Mouse (Mus musculus) liver, embryonic 11.5 days (tissue): ENCODE measurements around the gene Ulk2. TPM values are rescaled to one million over a fixed set of nuclear protein-coding genes. Genes with fewer than 3 reads are reported as not detected.

ENCODE experiments used
- ATAC-seq: fragments of 200-750 bp; cut with Nextera tagmentation; replicated peaks from 2 replicates; pipeline ENCODE4 v1.8.0; 2017; ENCODE audit warnings: moderate number of reproducible peaks, mild to moderate bottlenecking, moderate TSS enrichment, moderate library complexity; ENCODE audit not compliant: low FRiP score
- DNase-seq: peaks from one replicate; pipeline ENCODE4 v3.0.0-alpha.2; 2017; ENCODE audit warnings: low spot score
- H3K27ac ChIP-seq: fragments of 300-500 bp; sonication (generic); 2 replicates; pipeline ENCODE4 v1.5.1; 2014; ENCODE audit warnings: mild to moderate bottlenecking, low read depth, low read length, control low read depth
- H3K27me3 ChIP-seq: fragments of 300-500 bp; sonication (generic); replicated peaks from 2 replicates; pipeline ENCODE4 v1.6.1; 2014; ENCODE audit warnings: low read length, mixed read lengths; ENCODE audit not compliant: control insufficient read depth, insufficient read depth
- H3K36me3 ChIP-seq: fragments of 300-500 bp; sonication (generic); 2 replicates; pipeline ENCODE4 v1.6.1; 2014; ENCODE audit warnings: mild to moderate bottlenecking, low read length, moderate library complexity, mixed read lengths; ENCODE audit not compliant: control insufficient read depth, insufficient read depth
- H3K4me1 ChIP-seq: fragments of 300-500 bp; sonication (generic); replicated peaks from 2 replicates; pipeline ENCODE4 v1.6.1; 2014; ENCODE audit warnings: low read length, mixed read lengths; ENCODE audit not compliant: control insufficient read depth, insufficient read depth
- H3K4me2 ChIP-seq: fragments of 300-500 bp; sonication (generic); 2 replicates; pipeline ENCODE4 v1.6.1; 2014; ENCODE audit warnings: mild to moderate bottlenecking, control low read depth, moderate library complexity
- H3K4me3 ChIP-seq: fragments of 300-500 bp; sonication (generic); 2 replicates; pipeline ENCODE4 v1.5.1; 2014; ENCODE audit warnings: low read depth, low read length, control low read depth
- H3K9ac ChIP-seq: fragments of 300-500 bp; sonication (generic); 2 replicates; pipeline ENCODE4 v1.6.1; 2014; ENCODE audit warnings: low read depth, low read length, control low read depth
- H3K9me3 ChIP-seq: fragments of 300-500 bp; sonication (generic); 2 replicates; pipeline ENCODE4 v1.6.1; 2016; ENCODE audit warnings: low read length, inconsistent platforms, mixed read lengths; ENCODE audit not compliant: control insufficient read depth
- WGBS: fragments of 180-500 bp; shearing (Covaris S2); extraction: QIAGEN DNeasy Blood & Tissue Kit; methylation state at CpG from one replicate; pipeline ENCODE4 v1.1.7; 2014; 5-methylcytosine and 5-hydroxymethylcytosine counted together
- polyA plus RNA-seq: library from polyadenylated mRNA; unstranded; fragments of >200 nt; fragmentation: Nextera tagmentation; extraction: Ambion mirVana; gene quantifications from 2 replicates; pipeline ENCODE4 v1.2.1, GENCODE M21; 2014

Ulk2 gene
- polyA plus RNA-seq: 6.9 and 8.4 TPM in 2 replicates

DNA sequence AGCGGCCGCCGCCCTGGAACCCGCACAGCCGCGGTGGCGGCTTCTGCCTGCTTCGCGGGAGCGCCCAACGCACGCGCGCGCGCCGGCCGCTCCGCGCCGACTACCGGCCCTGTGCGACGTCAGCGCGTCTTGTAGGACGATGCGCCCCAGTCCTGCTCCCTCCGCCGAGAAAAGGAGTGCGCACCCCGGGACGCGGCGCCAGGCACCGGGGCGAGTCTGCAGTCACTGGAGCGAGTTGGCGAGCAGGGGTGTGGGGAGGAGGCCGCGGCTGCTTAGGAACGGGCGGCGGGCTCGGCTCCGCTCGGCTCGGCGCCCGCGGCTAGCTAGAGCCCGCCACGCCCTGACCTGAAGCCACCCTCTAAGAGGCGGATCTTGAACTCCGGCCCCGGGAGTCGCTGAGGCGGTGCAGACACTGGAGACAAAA is at the start of gene Ulk2:
Gene Ulk2 (minus strand): TSS at position 86 of the 424 bp plus-strand sequence.
- H3K4me2 ChIP-seq: peak within 1 kb of the TSS; percentile 75
- WGBS: under 1% methylated on average over 58 of the region's 58 CpGs
- peak; percentile 83 for ATAC-seq

DNA sequence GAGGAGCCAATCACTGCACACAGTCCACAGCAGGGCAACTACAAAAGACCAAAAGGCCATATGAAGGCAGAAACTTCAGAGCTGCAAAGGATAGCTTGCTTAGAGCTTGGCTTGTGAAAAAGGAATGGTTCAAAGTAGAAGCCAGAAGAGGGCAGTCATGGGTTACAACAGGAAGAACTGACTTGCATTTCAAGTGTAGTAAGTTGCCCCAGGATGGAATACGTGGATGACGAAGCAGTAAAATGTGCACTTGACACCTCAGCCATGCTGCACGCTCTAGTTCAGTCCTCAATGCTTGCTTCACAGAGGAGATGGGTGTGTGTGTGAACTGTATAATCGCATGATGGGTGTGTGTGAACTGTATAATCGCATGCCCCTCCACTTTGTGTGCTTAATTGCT is 27.3 kb upstream of the Ulk2 start:
- Histone ChIP-seq H3K27me3 (no peaks in the 10 kb centered on the region), H3K4me3 (no peak overlapping the region), H3K4me1 (no peaks in the 10 kb centered on the region), H3K36me3 (peaks cover 12% of the 10 kb centered on the region), H3K9me3 (no peaks in the 10 kb centered on the region), H3K4me2 (no peak overlapping the region), H3K9ac (no peak overlapping the region), H3K27ac (no peak overlapping the region)
- WGBS: 87% methylated on average over 5 of the region's 5 CpGs
- no peak for ATAC-seq
- DNase-seq: no peak

More for the DNA sequence above, at the start of gene Ulk2:
- peak within 1 kb of the TSS; percentile 86 for H3K27ac ChIP-seq
- no peaks in the 10 kb centered on the region; the same call in 1 of the 2 replicates for H3K4me1 ChIP-seq
- peak within 1 kb of the TSS; percentile 94 for H3K4me3 ChIP-seq
- peak; percentile 89 for DNase-seq
- no peaks in the 10 kb centered on the region for H3K36me3 ChIP-seq
- no peaks in the 10 kb centered on the region for H3K9me3 ChIP-seq
- H3K9ac ChIP-seq: peak within 1 kb of the TSS; percentile 82
- no peaks in the 10 kb centered on the region for H3K27me3 ChIP-seq

DNA sequence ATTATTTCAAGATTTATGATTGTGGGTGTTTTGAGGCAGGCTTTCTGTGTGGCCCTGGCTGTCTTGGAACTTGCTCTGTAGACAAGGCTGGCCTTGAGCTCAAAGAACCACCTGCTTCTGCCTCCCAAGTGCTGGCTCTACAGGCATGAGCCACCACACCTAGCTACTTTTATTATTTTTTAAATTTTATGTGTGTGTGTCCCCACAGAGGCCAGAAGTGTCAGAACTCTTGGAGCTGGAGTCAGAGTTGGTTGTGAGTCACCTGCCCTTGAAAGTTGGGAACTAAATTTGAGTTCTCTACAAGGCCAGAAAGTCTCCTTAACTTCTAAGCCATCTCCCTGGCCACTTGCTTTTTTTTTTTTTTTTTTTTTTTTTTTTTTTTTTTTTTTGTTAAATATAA is 25.0 kb upstream of the Ulk2 start:
- Histone ChIP-seq H3K9ac (no peak overlapping the region), H3K4me3 (no peak overlapping the region), H3K9me3 (no peaks in the 10 kb centered on the region), H3K27ac (no peak overlapping the region), H3K36me3 (peaks cover 18% of the 10 kb centered on the region), H3K4me1 (no peaks in the 10 kb centered on the region), H3K4me2 (no peak overlapping the region), H3K27me3 (no peaks in the 10 kb centered on the region)
- DNase-seq (no peak), ATAC-seq (no peak)

DNA sequence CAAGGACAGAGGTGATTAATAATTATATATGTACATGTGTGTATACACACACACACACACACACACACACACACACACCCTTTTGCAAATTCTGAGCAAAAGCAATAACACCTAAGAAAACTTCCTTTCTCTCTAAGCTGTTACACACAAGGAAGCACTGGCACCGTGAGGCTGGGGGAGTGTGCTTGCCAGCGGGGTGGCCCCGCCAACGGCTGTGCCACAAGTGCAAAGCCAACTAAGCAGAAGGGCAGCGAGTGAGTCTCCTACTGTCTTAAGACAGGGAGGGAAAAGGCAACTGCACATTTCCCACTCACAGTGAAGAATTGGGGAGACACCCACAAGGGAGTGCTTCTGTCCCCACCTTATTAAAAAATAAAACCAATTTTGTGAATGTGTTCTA is 17.0 kb upstream of the Ulk2 start:
- no peaks in the 10 kb centered on the region for H3K9me3 ChIP-seq
- WGBS: 96% methylated on average over 5 of the region's 5 CpGs
- H3K27ac ChIP-seq: no peak overlapping the region
- no peak overlapping the region for H3K4me2 ChIP-seq
- no peaks in the 10 kb centered on the region for H3K4me1 ChIP-seq
- DNase-seq (no peak), ATAC-seq (no peak)
- H3K36me3 ChIP-seq: peaks cover 23% of the 10 kb centered on the region
- no peak overlapping the region for H3K4me3 ChIP-seq
- H3K27me3 ChIP-seq: no peaks in the 10 kb centered on the region
- H3K9ac ChIP-seq: no peak overlapping the region

DNA sequence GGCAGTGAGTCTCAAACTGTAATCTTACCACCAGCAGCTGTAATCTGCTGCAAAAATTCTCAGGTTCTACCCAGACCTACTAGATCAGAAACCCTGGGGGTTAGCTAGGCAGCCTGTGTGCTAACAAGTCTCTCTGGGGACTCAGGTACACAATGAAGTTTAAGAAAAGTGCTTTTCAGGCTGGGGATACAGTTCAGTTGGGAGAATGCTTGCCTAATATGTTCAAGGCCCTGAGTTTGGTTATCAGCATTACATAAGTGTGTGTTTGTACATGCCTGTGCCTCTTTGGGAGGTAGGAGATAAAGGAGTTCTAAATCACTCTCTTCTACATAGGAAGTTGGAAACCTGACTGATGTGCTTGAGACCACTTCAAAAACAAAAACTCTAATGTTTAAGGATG is 12.0 kb upstream of the Ulk2 start:
- no peak overlapping the region for H3K4me2 ChIP-seq
- H3K9ac ChIP-seq: no peak overlapping the region
- no peaks in the 10 kb centered on the region for H3K9me3 ChIP-seq
- no peak overlapping the region for H3K27ac ChIP-seq
- no peaks in the 10 kb centered on the region for H3K4me1 ChIP-seq
- no peaks in the 10 kb centered on the region for H3K27me3 ChIP-seq
- no peak for DNase-seq
- H3K36me3 ChIP-seq: peaks cover 3% of the 10 kb centered on the region
- no peak for ATAC-seq
- H3K4me3 ChIP-seq: no peak overlapping the region

DNA sequence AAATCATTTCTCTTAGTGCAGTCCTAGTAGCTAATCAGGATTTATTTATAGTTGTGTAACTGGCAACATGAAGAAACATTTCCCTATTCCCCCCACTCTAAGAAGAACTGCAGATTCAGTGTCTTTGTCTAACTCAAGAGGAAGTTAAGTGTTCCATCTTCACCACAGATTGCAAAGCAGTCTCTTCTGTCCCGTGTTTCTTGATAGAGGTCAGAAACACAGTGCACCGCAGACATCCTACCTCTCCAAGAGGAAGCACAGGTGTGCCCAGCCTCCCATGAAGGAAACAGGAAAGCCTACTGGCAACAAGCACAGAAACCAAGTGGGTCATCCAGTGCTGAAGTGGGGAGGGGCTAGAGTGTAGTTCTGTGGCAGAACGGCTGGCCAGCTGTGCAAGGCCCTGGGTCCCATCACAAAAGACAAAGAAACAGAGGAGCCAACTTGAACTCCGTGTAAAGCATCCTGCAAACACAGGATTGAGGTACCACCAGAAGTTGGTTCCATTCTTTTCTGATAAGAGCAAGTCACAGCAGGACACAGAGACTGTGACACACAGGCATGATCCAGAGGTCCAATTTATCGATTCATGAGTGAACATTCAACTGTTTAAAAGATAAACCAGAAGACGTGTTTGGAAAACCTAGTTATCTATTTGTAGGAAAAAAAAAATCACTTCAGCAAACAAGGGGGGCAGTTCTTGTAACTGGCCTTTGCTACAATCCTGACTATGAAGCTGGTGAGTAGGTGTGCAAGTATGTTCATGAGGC is 7.1 kb upstream of the Ulk2 start:
- no peaks in the 10 kb centered on the region for H3K9me3 ChIP-seq
- H3K4me1 ChIP-seq: no peaks in the 10 kb centered on the region
- ATAC-seq (no peak), DNase-seq (no peak)
- H3K4me3 ChIP-seq: no peak overlapping the region
- no peak overlapping the region for H3K4me2 ChIP-seq
- no peaks in the 10 kb centered on the region for H3K36me3 ChIP-seq
- no peaks in the 10 kb centered on the region for H3K27me3 ChIP-seq
- no peak overlapping the region for H3K9ac ChIP-seq
- H3K27ac ChIP-seq: no peak overlapping the region
- 58% methylated on average over 6 of the region's 6 CpGs for WGBS

DNA sequence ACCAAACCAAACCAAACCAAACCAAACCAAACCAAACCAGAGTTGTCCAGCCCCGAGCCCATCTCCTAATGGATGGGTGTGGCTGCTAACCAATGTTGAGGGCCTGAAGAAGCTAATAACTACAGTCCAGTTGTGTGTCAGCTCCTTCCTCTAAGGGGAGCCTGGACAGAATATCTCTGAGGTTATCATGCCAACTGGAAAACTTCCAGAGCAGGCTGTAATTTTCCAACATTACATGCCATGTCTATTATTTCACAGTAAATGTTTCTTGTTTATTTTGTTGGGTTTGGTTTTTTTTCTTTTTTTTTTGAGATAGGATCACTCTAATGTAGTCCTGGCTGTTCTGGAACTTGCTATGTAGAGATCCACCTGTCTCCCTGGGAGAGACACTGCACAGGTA is 4.4 kb upstream of the Ulk2 start:
- no peak overlapping the region for H3K4me3 ChIP-seq
- H3K9me3 ChIP-seq: no peaks in the 10 kb centered on the region
- DNase-seq: no peak
- 73% methylated on average over 1 of the region's 1 CpGs for WGBS
- H3K27ac ChIP-seq: no peak overlapping the region
- H3K36me3 ChIP-seq: no peaks in the 10 kb centered on the region
- H3K4me2 ChIP-seq: no peak overlapping the region
- no peak for ATAC-seq
- no peaks in the 10 kb centered on the region for H3K27me3 ChIP-seq
- no peaks in the 10 kb centered on the region; the same call in 1 of the 2 replicates for H3K4me1 ChIP-seq
- no peak overlapping the region for H3K9ac ChIP-seq

DNA sequence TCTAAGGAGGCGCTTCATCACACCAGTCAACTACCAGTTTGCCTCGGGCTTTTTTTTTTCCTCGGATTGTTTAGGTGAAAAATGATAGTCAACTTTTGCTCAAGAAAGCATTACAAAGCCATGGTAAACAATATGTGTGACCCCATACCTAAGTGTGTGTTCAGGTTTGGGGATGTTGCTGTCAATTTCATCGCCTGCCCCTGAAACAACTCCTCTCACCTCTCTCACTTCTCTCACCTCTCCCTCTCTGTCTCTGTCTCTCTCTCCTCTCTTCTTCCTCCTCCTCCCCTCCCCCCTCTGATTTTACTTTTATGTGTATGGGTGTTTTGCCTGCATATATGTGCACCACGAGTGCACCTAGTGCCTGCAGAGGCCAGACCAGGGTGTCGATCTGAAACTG is 666 bp upstream of the Ulk2 start:
- Histone ChIP-seq H3K27ac (no peak overlapping the region), H3K9ac (peak overlapping the region; percentile 82)
- 46% methylated on average over 6 of the region's 6 CpGs for WGBS

More for the DNA sequence above, 666 bp upstream of the Ulk2 start:
- DNase-seq: no peak
- no peaks in the 10 kb centered on the region for H3K27me3 ChIP-seq
- no peaks in the 10 kb centered on the region for H3K9me3 ChIP-seq
- H3K36me3 ChIP-seq: no peaks in the 10 kb centered on the region
- peak overlapping the region; percentile 94 for H3K4me3 ChIP-seq
- no peak for ATAC-seq
- H3K4me2 ChIP-seq: peak overlapping the region; percentile 75
- H3K4me1 ChIP-seq: no peaks in the 10 kb centered on the region; the same call in 1 of the 2 replicates
